Mouse (Mus musculus) midbrain, embryonic 13.5 days (tissue): ENCODE measurements around the gene Otol1. TPM values are rescaled to one million over a fixed set of nuclear protein-coding genes. Genes with fewer than 3 reads are reported as not detected.
A peak's percentile ranks its signal among the peaks of the same experiment; 100 is the strongest.

Experiments used
- ATAC-seq: fragments of 200-750 bp; cut with Nextera tagmentation; 2 replicates; pipeline ENCODE4 v1.8.0; 2017; ENCODE audit warnings: mild to moderate bottlenecking, moderate TSS enrichment, moderate library complexity
- H3K27ac ChIP-seq: fragments of 300-500 bp; sonication (generic); 2 replicates; pipeline ENCODE4 v1.5.1; 2015; ENCODE audit warnings: inconsistent platforms, mild to moderate bottlenecking, moderate library complexity
- H3K27me3 ChIP-seq: fragments of 300-500 bp; sonication (generic); 2 replicates; pipeline ENCODE4 v1.6.1; 2015; ENCODE audit warnings: mild to moderate bottlenecking, inconsistent platforms
- H3K36me3 ChIP-seq: fragments of 300-500 bp; sonication (generic); 2 replicates; pipeline ENCODE4 v1.6.1; 2015; ENCODE audit warnings: mild to moderate bottlenecking, inconsistent platforms
- H3K4me1 ChIP-seq: fragments of 300-500 bp; sonication (generic); replicated peaks from 2 replicates; pipeline ENCODE4 v1.6.1; 2015; ENCODE audit warnings: inconsistent platforms
- H3K4me2 ChIP-seq: fragments of 300-500 bp; sonication (generic); replicated peaks from 2 replicates; pipeline ENCODE4 v1.6.1; 2015; ENCODE audit warnings: moderate library complexity, mild to moderate bottlenecking, inconsistent platforms
- H3K4me3 ChIP-seq: fragments of 300-500 bp; sonication (generic); replicated peaks from 2 replicates; pipeline ENCODE4 v1.5.1; 2015; ENCODE audit warnings: mild to moderate bottlenecking, inconsistent platforms
- H3K9ac ChIP-seq: fragments of 300-500 bp; sonication (generic); replicated peaks from 2 replicates; pipeline ENCODE4 v1.6.1; 2015; ENCODE audit warnings: mild to moderate bottlenecking, inconsistent platforms
- H3K9me3 ChIP-seq: fragments of 300-500 bp; sonication (generic); 2 replicates; pipeline ENCODE4 v1.6.1; 2016; ENCODE audit warnings: mild to moderate bottlenecking, inconsistent platforms
- WGBS: fragments of 180-500 bp; shearing (Covaris S2); methylation state at CpG from one replicate; pipeline ENCODE4 v1.1.7; 2015; 5-methylcytosine and 5-hydroxymethylcytosine counted together
- polyA plus RNA-seq: library from polyadenylated mRNA; unstranded; fragments of >200 nt; fragmentation: Nextera tagmentation; extraction: Ambion mirVana; gene quantifications from 2 replicates; pipeline ENCODE4 v1.2.1, GENCODE M21; 2015

Otol1 gene
- polyA plus RNA-seq = not detected in 2 replicates

DNA sequence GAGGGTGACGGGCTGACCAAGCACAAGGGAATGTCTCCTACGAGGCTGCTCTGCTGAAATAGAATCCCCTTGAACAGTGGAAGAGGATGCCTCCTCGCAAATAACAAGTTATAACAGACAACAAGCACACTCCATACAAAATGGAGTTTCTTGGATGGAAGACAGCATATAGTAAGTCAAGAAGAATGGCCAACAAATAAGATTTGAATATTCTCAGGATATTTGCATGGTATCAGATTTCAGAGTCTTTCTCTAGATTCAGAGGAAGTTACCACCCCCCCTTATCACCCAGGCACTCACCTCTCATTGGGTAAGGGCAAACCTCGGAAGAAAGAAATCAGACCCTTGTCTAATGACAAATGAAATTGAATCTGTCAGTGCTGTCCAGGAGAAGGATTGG lies at the start of gene Otol1:
Gene Otol1, plus strand, starts transcription at position 301 of the 400 bp plus-strand sequence.
- Histone ChIP-seq H3K27me3 (no peaks in the 10 kb centered on the region), H3K4me1 (no peaks in the 10 kb centered on the region), H3K9ac (no peak within 1 kb of the TSS), H3K36me3 (no peaks in the 10 kb centered on the region), H3K27ac (no peak within 1 kb of the TSS), H3K9me3 (no peaks in the 10 kb centered on the region), H3K4me2 (no peak within 1 kb of the TSS), H3K4me3 (no peak within 1 kb of the TSS)
- no peak for ATAC-seq
- WGBS = 78% methylated on average over 4 of the region's 4 CpGs

DNA sequence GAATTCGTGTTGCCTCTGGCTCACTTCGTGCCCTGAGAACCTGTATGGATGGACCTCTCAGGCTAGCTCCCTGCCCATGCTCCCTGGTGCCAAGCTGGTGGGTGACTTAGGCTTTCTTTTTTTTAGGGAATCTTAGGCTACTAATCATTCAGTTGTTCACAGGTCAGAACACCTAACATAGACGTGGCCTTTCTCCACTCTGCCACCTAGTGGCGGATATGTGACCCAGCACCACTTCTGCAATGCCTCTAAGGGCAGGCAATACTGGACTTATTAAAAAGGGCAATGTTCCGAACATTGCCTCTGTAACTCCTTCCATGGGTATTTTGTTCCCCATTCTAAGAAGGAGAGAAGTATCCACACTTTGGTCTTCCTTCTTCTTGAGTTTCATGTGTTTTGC lies 45.2 kb upstream of the Otol1 start:
- H3K36me3 ChIP-seq = no peaks in the 10 kb centered on the region
- no peaks in the 10 kb centered on the region for H3K4me1 ChIP-seq
- H3K27me3 ChIP-seq = no peaks in the 10 kb centered on the region
- ATAC-seq = no peak
- 64% methylated on average over 5 of the region's 5 CpGs for WGBS
- no peak overlapping the region for H3K9ac ChIP-seq
- no peak overlapping the region for H3K4me3 ChIP-seq
- no peaks in the 10 kb centered on the region for H3K9me3 ChIP-seq
- H3K4me2 ChIP-seq = no peak overlapping the region
- H3K27ac ChIP-seq = no peak overlapping the region

DNA sequence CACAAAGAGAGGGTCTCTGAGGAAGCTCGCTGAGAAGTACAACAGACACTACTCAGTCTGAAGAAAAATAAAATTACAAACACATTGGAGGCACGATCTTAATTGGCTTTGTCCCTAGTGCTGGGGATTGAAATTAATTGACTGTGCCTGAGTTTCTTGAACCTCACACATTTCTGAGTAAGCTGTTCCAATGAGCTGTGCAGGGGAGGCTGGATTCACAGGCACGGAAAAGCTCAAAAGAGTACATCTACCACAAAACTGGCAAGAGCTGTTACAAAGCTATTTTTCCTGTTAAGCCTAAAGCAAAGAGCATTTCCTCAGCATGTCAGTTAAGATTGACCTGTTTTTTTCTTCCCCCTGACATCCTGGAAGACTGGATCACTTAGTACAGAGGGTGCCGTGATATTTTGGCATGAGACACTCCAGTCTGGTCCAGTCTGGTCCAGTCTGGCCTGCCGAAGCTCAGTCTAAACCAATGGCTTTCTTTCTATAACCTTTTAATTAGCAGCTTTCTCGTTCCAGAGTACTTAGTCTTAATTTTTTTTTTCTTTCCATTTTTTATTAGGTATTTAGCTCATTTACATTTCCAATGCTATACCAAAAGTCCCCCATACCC lies 35.8 kb upstream of the Otol1 start:
- no peak overlapping the region for H3K4me2 ChIP-seq
- H3K4me1 ChIP-seq = no peaks in the 10 kb centered on the region
- H3K27me3 ChIP-seq = no peaks in the 10 kb centered on the region
- H3K27ac ChIP-seq = no peak overlapping the region
- 72% methylated on average over 6 of the region's 6 CpGs for WGBS
- no peak for ATAC-seq
- H3K9me3 ChIP-seq = no peaks in the 10 kb centered on the region
- no peak overlapping the region for H3K9ac ChIP-seq
- H3K36me3 ChIP-seq = no peaks in the 10 kb centered on the region
- no peak overlapping the region for H3K4me3 ChIP-seq

DNA sequence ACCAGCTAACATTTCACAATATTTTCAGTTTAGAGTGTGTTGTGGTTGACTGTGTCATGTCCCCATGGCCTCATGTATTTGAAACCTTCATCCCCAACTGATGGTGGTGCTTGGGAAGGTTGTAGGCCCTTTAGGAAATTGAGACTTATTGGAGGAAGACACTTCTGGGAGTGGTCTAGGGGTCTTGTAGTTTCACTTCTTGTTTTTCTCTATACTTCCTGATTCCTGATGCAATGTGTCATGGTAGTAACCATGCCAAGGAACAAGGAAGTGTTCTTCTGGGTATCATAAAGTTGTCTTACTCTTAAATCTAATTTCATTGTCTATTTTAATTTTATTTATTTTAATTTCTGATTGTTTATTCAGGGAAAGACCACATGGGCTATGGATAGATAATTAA lies 29.3 kb upstream of the Otol1 start:
- Histone ChIP-seq H3K36me3 (no peaks in the 10 kb centered on the region), H3K4me2 (no peak overlapping the region), H3K9ac (no peak overlapping the region), H3K27me3 (no peaks in the 10 kb centered on the region), H3K9me3 (no peaks in the 10 kb centered on the region), H3K4me1 (no peaks in the 10 kb centered on the region), H3K4me3 (no peak overlapping the region), H3K27ac (no peak overlapping the region)
- no peak for ATAC-seq

DNA sequence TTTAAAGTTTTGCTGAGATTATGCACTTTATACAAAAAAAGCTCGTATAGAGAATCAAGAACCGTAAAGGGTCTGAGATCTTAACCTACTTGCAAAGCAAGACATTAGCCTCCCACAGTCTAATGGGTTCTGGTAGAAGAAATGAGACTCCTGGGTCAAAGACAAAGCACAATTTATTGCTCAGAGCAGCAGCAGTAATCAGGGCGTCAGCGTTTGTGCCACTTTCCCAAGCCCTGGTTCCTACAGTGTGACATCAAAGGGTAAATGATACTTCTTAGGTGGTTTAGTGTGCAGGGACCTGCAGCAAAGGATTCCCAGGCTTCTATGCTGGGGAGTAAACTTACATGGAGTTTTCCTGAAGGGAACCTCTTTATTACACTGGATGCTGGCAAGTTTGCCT lies 13.6 kb upstream of the Otol1 start:
- H3K36me3 ChIP-seq = no peaks in the 10 kb centered on the region
- no peaks in the 10 kb centered on the region for H3K9me3 ChIP-seq
- no peak overlapping the region for H3K4me3 ChIP-seq
- no peak overlapping the region for H3K4me2 ChIP-seq
- WGBS = 74% methylated on average over 4 of the region's 4 CpGs
- ATAC-seq = no peak
- no peaks in the 10 kb centered on the region for H3K27me3 ChIP-seq
- H3K27ac ChIP-seq = no peak overlapping the region
- H3K9ac ChIP-seq = no peak overlapping the region
- H3K4me1 ChIP-seq = no peaks in the 10 kb centered on the region

DNA sequence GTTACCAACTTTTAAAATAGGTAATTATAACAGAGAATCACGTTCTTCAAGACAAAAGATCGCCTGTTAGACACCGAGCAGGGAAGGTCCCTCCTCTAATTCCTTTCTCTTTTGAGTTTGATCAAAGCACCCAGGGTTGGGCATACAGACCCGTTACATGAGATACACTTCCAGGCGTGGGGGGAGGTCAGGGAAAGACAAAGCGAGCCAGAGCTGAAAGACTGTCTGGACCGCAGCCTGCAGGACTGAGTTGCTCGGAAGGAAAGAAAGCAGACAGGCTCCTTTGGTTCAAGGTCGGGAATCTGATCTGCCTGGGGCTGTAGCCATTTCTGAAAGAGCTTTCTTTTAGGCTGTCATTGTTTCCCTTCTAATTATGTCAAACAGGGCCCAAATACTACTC lies 5.9 kb upstream of the Otol1 start:
- no peaks in the 10 kb centered on the region for H3K9me3 ChIP-seq
- H3K4me2 ChIP-seq = no peak overlapping the region
- H3K27ac ChIP-seq = no peak overlapping the region
- peak; percentile 30; the same call in 1 of the 2 replicates for ATAC-seq
- H3K27me3 ChIP-seq = no peaks in the 10 kb centered on the region
- no peak overlapping the region for H3K9ac ChIP-seq
- no peak overlapping the region for H3K4me3 ChIP-seq
- H3K36me3 ChIP-seq = no peaks in the 10 kb centered on the region
- 31% methylated on average over 9 of the region's 9 CpGs for whole genome bisulfite sequencing
- H3K4me1 ChIP-seq = no peaks in the 10 kb centered on the region; the same call in 1 of the 2 replicates

DNA sequence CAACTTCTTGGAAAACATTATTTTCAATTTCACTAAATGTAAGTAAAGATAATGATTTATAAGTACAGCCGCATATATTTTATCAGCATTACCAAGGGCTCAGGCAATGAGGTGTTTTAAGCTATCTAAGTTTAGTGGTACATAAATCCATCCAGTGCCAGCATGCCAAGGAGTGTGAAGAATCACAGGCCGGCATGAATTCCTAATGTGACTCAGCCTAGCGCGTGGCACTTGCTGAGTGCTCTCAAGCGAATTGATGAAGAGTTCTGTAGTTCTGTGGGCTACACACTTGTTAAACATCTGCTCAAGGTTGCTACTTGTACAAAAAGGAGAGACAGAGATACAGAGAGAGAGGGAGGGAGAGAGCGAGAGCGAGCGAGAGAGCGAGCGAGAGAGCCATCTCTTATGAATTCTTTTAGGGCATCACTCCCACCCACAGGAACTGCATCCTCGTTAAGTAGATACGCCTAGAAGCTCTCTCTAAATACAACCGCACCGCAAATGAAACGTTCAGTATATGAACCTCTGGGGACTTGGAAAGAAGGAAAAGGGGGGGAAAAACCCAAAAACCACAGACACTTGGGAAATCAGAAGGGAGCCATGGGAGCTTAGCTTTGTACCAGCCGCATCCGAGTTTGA lies 4.2 kb upstream of the Otol1 start:
- Histone ChIP-seq H3K4me2 (no peak overlapping the region), H3K9me3 (no peaks in the 10 kb centered on the region), H3K27me3 (no peaks in the 10 kb centered on the region), H3K36me3 (no peaks in the 10 kb centered on the region), H3K4me3 (no peak overlapping the region), H3K9ac (no peak overlapping the region), H3K4me1 (no peaks in the 10 kb centered on the region; the same call in 1 of the 2 replicates), H3K27ac (no peak overlapping the region)
- 80% methylated on average over 17 of the region's 17 CpGs for WGBS
- no peak for ATAC-seq

DNA sequence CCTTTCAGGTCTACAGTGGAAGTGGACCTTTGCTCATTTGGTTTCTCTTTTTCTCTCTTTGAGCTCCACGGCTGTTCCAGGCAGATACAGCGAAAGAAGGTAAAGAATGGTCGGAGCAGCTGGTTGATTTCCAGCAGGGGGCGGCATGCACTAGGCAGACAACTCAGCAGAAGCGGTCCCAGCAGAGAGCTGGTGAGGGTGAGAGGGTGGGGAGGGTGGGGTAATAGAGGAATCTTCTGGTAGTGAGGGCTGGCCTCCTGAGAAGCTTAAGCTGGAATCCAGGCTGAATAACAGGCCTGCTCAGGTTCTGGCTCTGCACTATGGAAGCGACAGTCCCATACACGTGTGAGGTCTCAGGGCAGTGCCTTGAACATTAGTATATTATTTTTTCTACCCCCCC lies 3.5 kb upstream of the Otol1 start:
- Histone ChIP-seq H3K4me3 (no peak overlapping the region), H3K36me3 (no peaks in the 10 kb centered on the region), H3K9ac (no peak overlapping the region), H3K27me3 (no peaks in the 10 kb centered on the region), H3K27ac (no peak overlapping the region), H3K9me3 (no peaks in the 10 kb centered on the region), H3K4me2 (no peak overlapping the region), H3K4me1 (no peaks in the 10 kb centered on the region; the same call in 1 of the 2 replicates)
- peak; percentile 68; the same call in 1 of the 2 replicates for ATAC-seq
- WGBS = 35% methylated on average over 7 of the region's 7 CpGs

DNA sequence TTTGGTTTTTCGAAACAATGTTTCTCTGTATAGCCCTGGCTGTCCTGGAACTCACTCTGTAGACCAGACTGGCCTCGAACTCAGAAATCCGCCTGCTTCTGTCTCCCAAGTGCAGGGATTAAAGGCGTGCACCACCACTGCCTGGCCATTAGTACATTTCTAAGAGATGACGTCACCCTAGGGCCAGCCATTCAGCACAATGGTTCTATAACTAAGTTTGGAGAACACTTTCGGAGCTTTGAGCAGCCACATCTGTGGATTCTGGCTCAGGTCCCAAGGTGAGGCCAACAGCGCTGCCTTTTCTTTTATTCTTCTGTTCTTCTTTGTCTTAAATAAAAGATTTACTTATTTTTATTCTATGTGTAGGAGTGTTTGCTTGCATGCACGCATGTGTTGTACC lies 3.0 kb upstream of the Otol1 start:
- Histone ChIP-seq H3K27me3 (no peaks in the 10 kb centered on the region), H3K9me3 (no peaks in the 10 kb centered on the region), H3K4me1 (no peaks in the 10 kb centered on the region; the same call in 1 of the 2 replicates), H3K9ac (no peak overlapping the region), H3K27ac (no peak overlapping the region), H3K36me3 (no peaks in the 10 kb centered on the region), H3K4me2 (no peak overlapping the region), H3K4me3 (no peak overlapping the region)
- WGBS = 78% methylated on average over 8 of the region's 8 CpGs
- ATAC-seq = no peak

DNA sequence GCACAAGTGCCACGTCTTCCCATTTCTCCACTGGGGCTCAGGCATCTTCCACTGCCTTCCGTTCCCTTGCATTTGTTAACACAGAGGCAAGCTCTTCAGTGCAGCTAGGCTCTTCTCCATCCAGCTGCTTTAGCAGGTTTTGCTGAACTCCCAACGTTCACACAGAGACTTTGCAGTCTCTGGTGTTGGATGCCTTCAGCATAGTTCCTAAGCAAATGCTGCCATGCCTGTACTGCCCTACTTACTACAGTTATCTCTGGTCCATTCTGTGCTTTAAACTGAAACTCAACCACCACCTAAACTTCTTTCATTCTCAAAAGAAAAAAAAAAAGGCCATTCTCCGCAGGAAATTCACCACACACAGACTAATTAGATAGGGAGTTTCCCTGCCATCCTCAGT lies 5.2 kb downstream of the Otol1 start:
- Histone ChIP-seq H3K9me3 (no peaks in the 10 kb centered on the region), H3K9ac (no peak overlapping the region), H3K27ac (no peak overlapping the region), H3K4me1 (no peaks in the 10 kb centered on the region), H3K4me2 (no peak overlapping the region), H3K4me3 (no peak overlapping the region), H3K36me3 (no peaks in the 10 kb centered on the region), H3K27me3 (no peaks in the 10 kb centered on the region)
- no peak for ATAC-seq
- WGBS = 79% methylated on average over 4 of the region's 4 CpGs

DNA sequence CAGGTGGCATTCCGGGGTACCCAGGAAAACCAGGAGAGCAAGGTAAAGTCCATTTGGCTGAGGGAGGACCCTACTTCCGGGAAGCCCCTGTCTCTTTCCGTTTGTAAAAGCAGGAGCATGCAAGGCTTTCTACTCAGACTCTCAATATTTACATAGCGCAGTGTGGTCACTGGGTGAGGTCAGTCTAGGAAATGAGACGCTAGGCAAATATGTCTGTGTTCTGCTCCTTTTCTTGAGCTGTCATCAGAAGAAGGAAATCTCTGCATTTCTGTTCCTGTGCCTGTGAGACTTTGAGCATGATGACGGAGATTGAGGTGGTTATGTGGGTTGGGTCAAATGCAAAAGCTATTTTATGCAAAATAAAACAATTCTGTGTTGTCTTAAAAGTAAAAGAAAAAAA lies 19.2 kb downstream of the Otol1 start:
- H3K9ac ChIP-seq = no peak overlapping the region
- no peak overlapping the region for H3K4me3 ChIP-seq
- no peaks in the 10 kb centered on the region for H3K27me3 ChIP-seq
- H3K4me1 ChIP-seq = no peaks in the 10 kb centered on the region
- no peaks in the 10 kb centered on the region for H3K9me3 ChIP-seq
- WGBS = 66% methylated on average over 6 of the region's 6 CpGs
- ATAC-seq = no peak
- H3K36me3 ChIP-seq = no peaks in the 10 kb centered on the region
- H3K27ac ChIP-seq = no peak overlapping the region
- H3K4me2 ChIP-seq = no peak overlapping the region

DNA sequence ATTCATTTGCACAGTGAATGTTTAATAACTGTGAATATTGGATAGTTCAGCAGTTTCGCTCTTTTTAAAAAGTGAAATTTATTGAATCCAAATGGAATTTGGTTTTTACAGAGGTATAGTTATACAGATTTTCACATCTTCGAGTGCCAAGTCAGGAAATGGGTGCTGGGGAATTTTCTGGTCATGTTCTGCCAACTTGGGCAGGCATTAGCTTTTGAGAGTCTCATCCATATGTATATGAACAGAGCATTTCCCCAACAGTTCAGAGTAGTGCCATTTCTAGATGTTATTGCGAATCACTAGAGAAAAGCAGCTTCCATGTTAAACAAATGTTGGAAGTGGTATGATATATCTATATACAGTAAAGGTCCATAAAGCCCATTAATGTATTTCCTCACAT lies 21.8 kb downstream of the Otol1 start:
- ATAC-seq = no peak
- no peaks in the 10 kb centered on the region for H3K4me1 ChIP-seq
- H3K9me3 ChIP-seq = no peaks in the 10 kb centered on the region
- H3K27me3 ChIP-seq = no peaks in the 10 kb centered on the region
- no peaks in the 10 kb centered on the region for H3K36me3 ChIP-seq
- H3K4me3 ChIP-seq = no peak overlapping the region
- no peak overlapping the region for H3K27ac ChIP-seq
- no peak overlapping the region for H3K4me2 ChIP-seq
- no peak overlapping the region for H3K9ac ChIP-seq
- WGBS = 90% methylated on average over 3 of the region's 3 CpGs

DNA sequence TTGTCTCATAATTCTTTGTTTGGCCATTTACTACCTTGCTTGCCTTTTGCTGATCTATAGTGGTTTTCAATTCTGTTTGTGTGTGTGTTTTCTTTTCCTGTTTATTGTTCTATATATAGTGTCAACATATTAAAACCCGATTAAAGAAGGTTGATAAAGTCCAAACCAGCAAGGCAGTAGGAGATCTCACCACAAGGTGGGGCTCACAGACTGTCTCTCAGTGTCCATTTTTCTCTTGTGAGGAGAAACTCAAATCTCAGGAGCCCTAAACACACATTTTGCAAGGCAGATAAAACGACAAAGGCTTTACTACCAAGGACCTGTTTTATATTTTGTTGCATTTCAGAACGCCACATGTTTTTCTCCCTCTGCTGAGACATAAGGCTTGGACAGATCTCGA lies 28.2 kb downstream of the Otol1 start:
- Histone ChIP-seq H3K27me3 (no peaks in the 10 kb centered on the region), H3K9me3 (no peaks in the 10 kb centered on the region), H3K9ac (no peak overlapping the region), H3K36me3 (no peaks in the 10 kb centered on the region), H3K4me3 (no peak overlapping the region), H3K27ac (no peak overlapping the region), H3K4me1 (no peaks in the 10 kb centered on the region), H3K4me2 (no peak overlapping the region)
- ATAC-seq = no peak
- 58% methylated on average over 4 of the region's 4 CpGs for WGBS
